Mouse (Mus musculus): ENCODE data around the gene Chd9.

- TF ChIP-seq POLR2A (IDR thresholded peaks at IDR 0.05; ENCODE audit: low read depth, low read length) (no peak), CTCF (IDR thresholded peaks at IDR 0.05; ENCODE audit: extremely low read depth, insufficient read length, insufficient replicate concordance, low read depth, low read length) (no peak)
Measured at GRCm38 (mm10) chr8:90877430-90877975, 49.4 kb downstream of the Chd9 start.

Measured in small intestine, adult 2 months (tissue).